Mouse (Mus musculus): ENCODE data around the gene Ubash3a. TPM values are rescaled to one million over a fixed set of nuclear protein-coding genes. Genes with fewer than 3 reads are reported as not detected.

The Ubash3a gene
- polyA plus RNA-seq, 1 experiment = 0.94 TPM

DNA sequence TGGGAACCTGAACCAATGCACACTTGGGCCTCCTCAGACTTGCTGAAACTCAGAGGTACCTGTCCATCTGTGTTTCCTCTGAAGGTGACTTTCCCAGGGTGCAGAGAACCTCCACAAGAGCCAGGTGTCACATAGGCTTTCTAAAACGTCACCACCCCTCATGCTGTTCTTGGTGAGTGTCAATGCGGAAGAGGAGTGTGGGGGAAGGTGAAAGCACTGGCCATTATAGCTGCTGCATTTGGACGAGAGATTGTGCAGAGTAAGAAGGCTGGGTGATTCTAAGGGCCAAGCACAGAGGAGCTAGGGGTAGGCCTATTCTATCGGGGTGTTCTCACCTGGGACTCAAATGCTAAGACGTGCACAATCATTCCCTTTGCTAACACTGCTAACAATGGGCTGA lies 46.3 kb downstream of the Ubash3a start:
- Histone ChIP-seq H3K36me3 (ENCODE audit: control insufficient read depth) (no peaks in the 10 kb centered on the region), H3K4me1 (ENCODE audit: control insufficient read depth) (peaks cover 11% of the 10 kb centered on the region), H3K9me3 (ENCODE audit: control insufficient read depth, low read length) (no peaks in the 10 kb centered on the region), H3K27me3 (ENCODE audit: control insufficient read depth) (no peaks in the 10 kb centered on the region), H3K4me3 (replicated peaks) (no peak overlapping the region)
- TF ChIP-seq GATA1 (IDR thresholded peaks at IDR 0.05; ENCODE audit: low read length) (no peak), TAL1 (IDR thresholded peaks at IDR 0.05; ENCODE audit: low read length) (no peak)

DNA sequence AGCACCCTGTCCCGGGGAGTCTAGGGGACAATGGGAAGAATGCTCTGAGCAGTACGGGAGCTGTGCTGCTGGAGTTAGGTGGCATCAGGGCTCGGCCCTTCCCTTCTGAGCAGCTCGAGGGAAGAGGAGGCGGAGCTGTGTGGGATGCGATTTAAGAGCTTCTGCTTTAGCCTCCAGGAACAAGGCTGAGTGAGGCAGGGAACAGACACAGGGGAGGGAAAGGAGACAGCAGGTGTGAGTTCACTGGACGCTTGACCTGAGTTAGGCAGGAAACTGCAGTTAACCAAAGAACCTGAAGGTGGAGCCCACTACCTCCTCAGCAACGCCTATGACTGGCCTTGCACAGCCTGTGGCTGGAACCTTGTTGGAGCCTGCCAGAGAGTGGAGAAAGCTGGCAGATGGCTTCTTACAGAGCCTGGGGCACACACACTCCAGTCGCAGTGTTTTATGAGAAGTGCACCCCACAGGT lies 46.8 kb downstream of the Ubash3a start:
- no peaks in the 10 kb centered on the region for H3K27me3 ChIP-seq (ENCODE audit: control insufficient read depth)
- no peaks in the 10 kb centered on the region for H3K36me3 ChIP-seq (ENCODE audit: control insufficient read depth)
- TF ChIP-seq TAL1 (IDR thresholded peaks at IDR 0.05; ENCODE audit: low read length) (no peak), GATA1 (IDR thresholded peaks at IDR 0.05; ENCODE audit: low read length) (no peak)
- no peaks in the 10 kb centered on the region for H3K9me3 ChIP-seq (ENCODE audit: control insufficient read depth, low read length)
- H3K4me1 ChIP-seq (ENCODE audit: control insufficient read depth) = peaks cover 11% of the 10 kb centered on the region
- H3K4me3 ChIP-seq (replicated peaks) = no peak overlapping the region

DNA sequence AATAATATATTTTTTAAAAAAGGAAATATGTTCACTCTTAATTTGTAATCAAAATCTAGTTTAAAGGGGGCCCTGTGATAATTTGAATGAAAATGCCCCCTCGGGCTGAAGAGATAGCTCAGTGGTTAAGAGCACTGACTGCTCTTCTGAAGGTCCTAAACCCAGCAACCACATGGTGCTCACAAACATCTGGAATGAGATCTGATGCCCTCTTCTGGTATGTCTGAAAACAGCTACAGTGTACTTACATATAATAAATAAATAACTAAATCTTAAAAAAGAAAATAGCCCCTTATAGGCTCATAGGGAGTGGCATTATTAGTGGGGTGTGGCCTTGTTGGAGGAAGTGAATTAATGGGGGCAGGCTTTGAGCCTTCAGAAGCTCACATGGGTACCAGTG lies 49.5 kb downstream of the Ubash3a start:
- Histone ChIP-seq H3K9me3 (ENCODE audit: control insufficient read depth, low read length) (no peaks in the 10 kb centered on the region), H3K4me1 (ENCODE audit: control insufficient read depth) (peaks cover 6% of the 10 kb centered on the region), H3K36me3 (ENCODE audit: control insufficient read depth) (no peaks in the 10 kb centered on the region), H3K4me3 (replicated peaks) (no peak overlapping the region), H3K27me3 (ENCODE audit: control insufficient read depth) (no peaks in the 10 kb centered on the region)
- TF ChIP-seq GATA1 (IDR thresholded peaks at IDR 0.05; ENCODE audit: low read length) (no peak), TAL1 (IDR thresholded peaks at IDR 0.05; ENCODE audit: low read length) (no peak)

DNA sequence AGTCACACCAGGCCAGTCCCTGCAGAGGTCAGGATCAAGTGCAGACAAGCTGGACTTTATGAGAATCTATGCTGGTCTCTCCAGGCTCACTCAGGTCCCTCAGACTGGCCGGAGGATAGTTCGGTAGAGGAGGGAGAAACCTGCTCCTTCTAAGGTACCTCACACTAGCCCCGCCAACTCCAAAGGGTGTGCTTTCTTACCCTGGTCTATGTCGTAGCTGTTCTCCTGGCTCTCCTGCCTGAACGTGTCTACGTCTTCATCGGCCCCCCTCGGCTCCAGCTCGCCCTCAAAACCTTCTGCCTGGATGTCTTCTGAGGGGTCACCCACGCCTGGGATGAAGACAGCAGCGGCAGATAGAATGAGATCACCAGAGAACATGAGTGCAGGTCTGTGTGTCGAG lies 50.2 kb downstream of the Ubash3a start:
- Histone ChIP-seq H3K9me3 (ENCODE audit: control insufficient read depth, low read length) (no peaks in the 10 kb centered on the region), H3K27me3 (ENCODE audit: control insufficient read depth) (no peaks in the 10 kb centered on the region), H3K36me3 (ENCODE audit: control insufficient read depth) (no peaks in the 10 kb centered on the region), H3K4me1 (ENCODE audit: control insufficient read depth) (peaks cover 6% of the 10 kb centered on the region), H3K4me3 (replicated peaks) (no peak overlapping the region)
- no peak for TF ChIP-seq GATA1 (IDR thresholded peaks at IDR 0.05; ENCODE audit: low read length)
- no peak for TF ChIP-seq TAL1 (IDR thresholded peaks at IDR 0.05; ENCODE audit: low read length)

DNA sequence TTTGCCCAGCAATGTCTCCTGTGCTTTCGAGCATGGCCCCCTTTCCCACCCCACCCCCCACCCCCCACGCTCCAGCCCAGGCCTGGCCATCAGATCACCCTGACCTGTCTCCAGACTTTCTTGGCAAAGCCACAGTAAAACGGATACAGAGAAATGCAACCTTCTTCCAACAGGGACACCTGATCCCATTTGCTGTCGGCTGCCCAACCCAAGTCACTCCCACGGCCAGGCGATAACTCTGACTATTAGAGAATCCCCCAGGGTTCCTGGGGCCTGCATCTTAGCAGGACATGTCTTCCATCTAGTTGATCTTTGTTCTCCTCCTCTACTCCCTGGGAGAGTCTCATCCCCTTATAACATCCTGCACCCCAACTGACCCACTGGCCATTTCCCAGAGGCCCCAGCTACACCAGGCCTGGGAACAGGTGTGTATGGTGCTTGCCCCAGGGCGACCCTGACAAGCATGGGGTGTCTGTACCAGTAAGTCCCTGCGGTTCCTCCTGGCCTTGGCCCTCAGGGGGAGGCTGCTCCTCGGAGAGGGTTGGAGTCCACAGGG lies 50.7 kb downstream of the Ubash3a start:
- Histone ChIP-seq H3K36me3 (ENCODE audit: control insufficient read depth) (no peaks in the 10 kb centered on the region), H3K27me3 (ENCODE audit: control insufficient read depth) (no peaks in the 10 kb centered on the region), H3K4me1 (ENCODE audit: control insufficient read depth) (peaks cover 6% of the 10 kb centered on the region), H3K4me3 (replicated peaks) (no peak overlapping the region), H3K9me3 (ENCODE audit: control insufficient read depth, low read length) (no peaks in the 10 kb centered on the region)
- TF ChIP-seq GATA1 (IDR thresholded peaks at IDR 0.05; ENCODE audit: low read length) (no peak), TAL1 (IDR thresholded peaks at IDR 0.05; ENCODE audit: low read length) (no peak)

DNA sequence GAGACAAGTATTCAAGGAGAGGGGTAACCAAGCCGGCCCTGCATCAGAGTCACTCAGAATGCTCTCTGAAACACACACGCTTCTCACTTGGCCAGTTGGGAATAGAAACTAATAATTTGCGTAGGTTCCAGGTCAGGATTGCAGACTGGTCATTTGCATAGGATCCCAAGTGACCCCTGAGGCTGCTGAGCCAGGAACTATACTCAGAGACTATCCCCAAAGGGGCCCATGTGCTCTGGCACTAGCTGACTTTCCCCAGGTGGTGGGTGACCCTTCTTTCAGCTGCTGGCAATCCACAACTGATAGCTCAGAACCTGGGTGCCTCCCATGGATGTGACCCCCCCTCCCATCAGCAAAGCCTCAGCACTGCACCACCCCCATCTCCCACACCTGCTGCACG lies 51.5 kb downstream of the Ubash3a start:
- peaks cover 6% of the 10 kb centered on the region for H3K4me1 ChIP-seq (ENCODE audit: control insufficient read depth)
- no peak overlapping the region for H3K4me3 ChIP-seq (replicated peaks)
- no peaks in the 10 kb centered on the region for H3K36me3 ChIP-seq (ENCODE audit: control insufficient read depth)
- no peaks in the 10 kb centered on the region; the same call in 1 of the 2 replicates for H3K27me3 ChIP-seq (ENCODE audit: control insufficient read depth)
- H3K9me3 ChIP-seq (ENCODE audit: control insufficient read depth, low read length) = no peaks in the 10 kb centered on the region
- TF ChIP-seq GATA1 (IDR thresholded peaks at IDR 0.05; ENCODE audit: low read length) (no peak), TAL1 (IDR thresholded peaks at IDR 0.05; ENCODE audit: low read length) (no peak)

DNA sequence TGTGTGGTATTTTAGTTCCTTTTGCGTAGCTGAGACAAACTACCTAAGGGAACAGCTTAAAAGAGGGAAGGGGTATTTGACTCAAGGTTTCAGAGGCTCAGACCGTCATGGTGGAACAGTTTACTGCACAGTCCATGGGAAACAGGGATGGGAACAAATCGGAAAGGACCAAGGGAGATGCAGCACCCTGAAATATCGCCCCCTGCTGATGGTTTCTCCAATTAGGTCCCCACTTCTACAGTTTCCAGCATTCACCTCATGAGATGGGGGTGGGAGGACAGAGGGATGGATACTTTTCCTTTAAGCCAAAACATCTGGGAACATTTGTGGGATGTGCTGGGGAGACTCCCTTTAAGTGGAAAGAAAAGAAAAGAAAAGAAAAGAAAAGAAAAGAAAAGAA lies 52.2 kb downstream of the Ubash3a start:
- TF ChIP-seq TAL1 (IDR thresholded peaks at IDR 0.05; ENCODE audit: low read length) = no peak
- no peak for TF ChIP-seq GATA1 (IDR thresholded peaks at IDR 0.05; ENCODE audit: low read length)
- H3K36me3 ChIP-seq (ENCODE audit: control insufficient read depth) = no peaks in the 10 kb centered on the region

DNA sequence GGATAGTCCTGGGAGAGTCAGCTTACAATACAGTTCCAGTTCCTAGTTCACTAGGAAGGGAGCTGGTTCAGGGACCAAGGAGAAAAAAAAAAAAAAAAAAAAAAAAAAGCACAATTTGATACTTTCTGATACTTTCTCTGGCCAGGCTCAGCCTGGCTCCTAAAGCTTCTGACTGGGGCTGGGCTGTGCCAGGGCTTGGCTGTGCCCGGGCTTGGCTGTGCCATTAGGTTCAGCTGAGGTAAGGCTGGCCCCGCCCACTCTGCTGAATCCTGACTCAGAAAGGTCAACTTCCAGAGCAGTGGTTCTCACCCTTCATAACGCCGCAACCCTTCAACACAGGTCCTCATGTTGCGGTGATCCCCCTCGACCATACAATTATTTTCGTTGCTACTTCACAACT lies 52.8 kb downstream of the Ubash3a start:
- no peaks in the 10 kb centered on the region for H3K36me3 ChIP-seq (ENCODE audit: control insufficient read depth)
- H3K4me3 ChIP-seq (replicated peaks) = no peak overlapping the region
- no peaks in the 10 kb centered on the region for H3K4me1 ChIP-seq (ENCODE audit: control insufficient read depth)
- H3K9me3 ChIP-seq (ENCODE audit: control insufficient read depth, low read length) = no peaks in the 10 kb centered on the region
- no peaks in the 10 kb centered on the region; the same call in 1 of the 2 replicates for H3K27me3 ChIP-seq (ENCODE audit: control insufficient read depth)
- no peak for TF ChIP-seq GATA1 (IDR thresholded peaks at IDR 0.05; ENCODE audit: low read length)
- TF ChIP-seq TAL1 (IDR thresholded peaks at IDR 0.05; ENCODE audit: low read length) = no peak

More for the DNA sequence above, 52.2 kb downstream of the Ubash3a start:
- Histone ChIP-seq H3K4me3 (replicated peaks) (no peak overlapping the region), H3K27me3 (ENCODE audit: control insufficient read depth) (no peaks in the 10 kb centered on the region; the same call in 1 of the 2 replicates), H3K9me3 (ENCODE audit: control insufficient read depth, low read length) (no peaks in the 10 kb centered on the region), H3K4me1 (ENCODE audit: control insufficient read depth) (peaks cover under 1% of the 10 kb centered on the region; the same call in 1 of the 2 replicates)

DNA sequence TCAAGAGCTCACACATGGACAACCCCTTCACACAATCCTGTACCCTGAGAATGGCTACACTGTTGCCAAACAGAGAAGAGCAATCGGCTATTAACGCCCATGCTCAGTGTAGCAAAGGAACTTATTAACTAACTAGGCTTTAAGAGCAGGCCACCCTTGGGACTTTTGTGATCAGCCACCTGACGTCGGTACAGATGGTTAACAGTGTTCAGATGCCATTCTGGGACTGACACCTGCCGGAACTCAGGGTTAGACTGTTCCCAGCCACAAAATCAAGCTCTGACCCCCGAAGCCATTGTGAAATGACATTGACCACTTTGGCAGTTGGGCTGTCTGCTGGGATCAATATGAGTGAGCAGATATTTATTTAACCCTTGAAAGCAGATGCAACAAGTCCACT lies 53.7 kb downstream of the Ubash3a start:
- H3K9me3 ChIP-seq (ENCODE audit: control insufficient read depth, low read length) = no peaks in the 10 kb centered on the region
- H3K4me3 ChIP-seq (replicated peaks) = no peak overlapping the region

DNA sequence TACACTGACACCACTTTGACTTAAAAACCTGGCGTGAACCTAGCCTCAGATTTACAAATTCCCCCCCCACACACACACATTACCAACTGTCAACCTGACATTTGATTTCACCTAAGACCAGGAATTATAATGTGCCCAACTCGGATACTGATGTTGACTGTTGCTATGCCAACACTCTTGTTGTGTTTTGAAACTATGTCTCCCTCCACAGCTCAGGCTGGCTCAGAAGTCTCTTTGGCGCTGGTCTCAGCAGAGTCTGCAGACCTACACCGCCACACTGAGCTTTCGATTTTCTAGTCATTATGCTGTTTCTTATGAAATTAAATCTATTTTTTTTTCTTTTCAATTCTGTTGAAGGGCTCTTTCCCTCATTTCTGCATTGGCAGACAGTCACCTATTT lies 55.0 kb downstream of the Ubash3a start:
- no peaks in the 10 kb centered on the region for H3K36me3 ChIP-seq (ENCODE audit: control insufficient read depth)
- H3K9me3 ChIP-seq (ENCODE audit: control insufficient read depth, low read length) = no peaks in the 10 kb centered on the region
- TF ChIP-seq TAL1 (IDR thresholded peaks at IDR 0.05; ENCODE audit: low read length) (no peak), GATA1 (IDR thresholded peaks at IDR 0.05; ENCODE audit: low read length) (no peak)

More for the DNA sequence above, 53.7 kb downstream of the Ubash3a start:
- H3K4me1 ChIP-seq (ENCODE audit: control insufficient read depth) = no peaks in the 10 kb centered on the region
- no peaks in the 10 kb centered on the region; the same call in 1 of the 2 replicates for H3K27me3 ChIP-seq (ENCODE audit: control insufficient read depth)
- TF ChIP-seq TAL1 (IDR thresholded peaks at IDR 0.05; ENCODE audit: low read length) = no peak
- TF ChIP-seq GATA1 (IDR thresholded peaks at IDR 0.05; ENCODE audit: low read length) = no peak
- H3K36me3 ChIP-seq (ENCODE audit: control insufficient read depth) = no peaks in the 10 kb centered on the region

More for the DNA sequence above, 55.0 kb downstream of the Ubash3a start:
- Histone ChIP-seq H3K4me1 (ENCODE audit: control insufficient read depth) (no peaks in the 10 kb centered on the region), H3K4me3 (replicated peaks) (no peak overlapping the region), H3K27me3 (ENCODE audit: control insufficient read depth) (no peaks in the 10 kb centered on the region; the same call in 1 of the 2 replicates)
